Mouse (Mus musculus) mouse embryonic stem cell (cell line): ENCODE results near the gene Lasp1.

ENCODE experiments used
- in situ Hi-C, 2 experiments: fragments of 300-500 bp; cut with MboI; formaldehyde crosslinking; loops; 1 replicate in 1 of 2; 3 replicates in 1 of 2; pipeline ENCODE4 v1.14.3; 2019 to 2020; ENCODE audit warnings: low sequenced_read_pairs in 2 of 2, low pct_unique_long_range_greater_than_20kb in 1 of 2, mixed read lengths in 1 of 2; ENCODE audit not compliant: unreplicated experiment in 1 of 2

Gene Lasp1

GRCm38 (mm10) chr11:97806613-97806964, 7.8 kb downstream of the Lasp1 start:
- in situ Hi-C loops: no loop called here

GRCm38 (mm10) chr11:97807626-97808025, 8.8 kb downstream of the Lasp1 start:
- in situ Hi-C loops: no loop called here

- in situ Hi-C loops: no loop called here
These were observed 9.3 kb downstream of the Lasp1 start for GRCm38 (mm10) chr11:97808093-97808492.

- in situ Hi-C loops: no loop called here
These were observed 9.9 kb downstream of the Lasp1 start for GRCm38 (mm10) chr11:97808621-97809234.

GRCm38 (mm10) chr11:97809235-97810121, 10.7 kb downstream of the Lasp1 start:
- in situ Hi-C loops: no loop called here

- in situ Hi-C loops: no loop called here
These were observed 11.6 kb downstream of the Lasp1 start for GRCm38 (mm10) chr11:97810356-97810755.

- in situ Hi-C loops: no loop called here
These were observed 12.2 kb downstream of the Lasp1 start for GRCm38 (mm10) chr11:97810970-97811369.

GRCm38 (mm10) chr11:97811569-97812362, 13.0 kb downstream of the Lasp1 start:
- in situ Hi-C loops: no loop called here

- in situ Hi-C loops: no loop called here
These were observed 13.7 kb downstream of the Lasp1 start for GRCm38 (mm10) chr11:97812491-97812921.

GRCm38 (mm10) chr11:97813085-97813484, 14.3 kb downstream of the Lasp1 start:
- in situ Hi-C loops: no loop called here

GRCm38 (mm10) chr11:97813746-97814515, 15.1 kb downstream of the Lasp1 start:
- in situ Hi-C loops: no loop called here

- in situ Hi-C loops: no loop called here
These were observed 16.9 kb downstream of the Lasp1 start for GRCm38 (mm10) chr11:97815736-97816135.

GRCm38 (mm10) chr11:97816176-97816575, 17.4 kb downstream of the Lasp1 start:
- in situ Hi-C loops: no loop called here

- in situ Hi-C loops: no loop called here
These were observed 18.1 kb downstream of the Lasp1 start for GRCm38 (mm10) chr11:97816916-97817315.

- in situ Hi-C loops: no loop called here
These were observed 18.6 kb downstream of the Lasp1 start for GRCm38 (mm10) chr11:97817379-97817778.

GRCm38 (mm10) chr11:97818003-97818402, 19.2 kb downstream of the Lasp1 start:
- in situ Hi-C loops: no loop called here

- in situ Hi-C loops: no loop called here
These were observed 19.8 kb downstream of the Lasp1 start for GRCm38 (mm10) chr11:97818571-97818970.

GRCm38 (mm10) chr11:97819102-97819501, 20.3 kb downstream of the Lasp1 start:
- in situ Hi-C loops: no loop called here
